Mouse (Mus musculus) ES-E14 (cell line): ENCODE measurements around the gene Rab4a. TPM values are rescaled to one million over a fixed set of nuclear protein-coding genes. Genes with fewer than 3 reads are reported as not detected.

Source experiments
- DNase-seq: peaks from one replicate; pipeline ENCODE4 v3.0.0-alpha.2; 2013; ENCODE audit warnings: low read depth, low spot score
- H3K27ac ChIP-seq: 2 replicates; pipeline ENCODE4 v1.5.1; 2012; ENCODE audit warnings: low read depth, mild to moderate bottlenecking, low read length, moderate library complexity, mixed read lengths; ENCODE audit not compliant: poor library complexity, insufficient read depth, severe bottlenecking
- H3K36me3 ChIP-seq: 2 replicates; pipeline ENCODE4 v1.6.1; 2012; ENCODE audit warnings: mild to moderate bottlenecking, low read length, moderate library complexity, mixed read lengths; ENCODE audit not compliant: control insufficient read depth, poor library complexity, insufficient read depth, severe bottlenecking
- H3K4me1 ChIP-seq, 2 experiments: fragments of 150-350 bp in 1 of 2; sonication (generic) in 1 of 2; 2 replicates each; pipeline ENCODE4 v1.6.1; 2012; ENCODE audit warnings: low read length in 2 of 2, mild to moderate bottlenecking in 1 of 2, mixed read lengths in 1 of 2; ENCODE audit not compliant: control insufficient read depth in 2 of 2, insufficient read depth in 2 of 2, poor library complexity in 1 of 2
- H3K4me3 ChIP-seq, 2 experiments: fragments of 150-350 bp in 1 of 2; sonication (generic) in 1 of 2; 2 replicates each; pipeline ENCODE4 v1.5.1; 2012; ENCODE audit warnings: low read length in 2 of 2, low read depth in 1 of 2, mild to moderate bottlenecking in 1 of 2, mixed read lengths in 1 of 2; ENCODE audit not compliant: insufficient read depth in 1 of 2, poor library complexity in 1 of 2, severe bottlenecking in 1 of 2
- H3K9ac ChIP-seq: 2 replicates; pipeline ENCODE4 v1.6.1; 2012; ENCODE audit warnings: low read depth, mild to moderate bottlenecking, low read length, mixed read lengths; ENCODE audit not compliant: poor library complexity, insufficient read depth, severe bottlenecking
- H3K9me3 ChIP-seq: fragments of 150-350 bp; sonication (generic); 2 replicates; pipeline ENCODE4 v1.6.1; 2012; ENCODE audit warnings: low read depth, mild to moderate bottlenecking, low read length; ENCODE audit not compliant: control insufficient read depth, insufficient read depth
- CHD2 ChIP-seq: IDR thresholded peaks from 2 replicates; pipeline ENCODE4 v1.6.1; 2014; ENCODE audit warnings: mild to moderate bottlenecking, low read depth, low read length, inconsistent platforms
- HCFC1 ChIP-seq: IDR thresholded peaks from 2 replicates; pipeline ENCODE4 v1.6.1; 2012; ENCODE audit warnings: low read length, inconsistent platforms, borderline replicate concordance; ENCODE audit not compliant: insufficient read depth
- MAFK ChIP-seq: IDR thresholded peaks from 2 replicates; pipeline ENCODE4 v1.6.1; 2014; ENCODE audit warnings: mild to moderate bottlenecking, low read depth, low read length, inconsistent platforms; ENCODE audit not compliant: insufficient read depth
- ZC3H11A ChIP-seq: IDR thresholded peaks from 2 replicates; pipeline ENCODE4 v1.6.1; 2012; ENCODE audit warnings: low read depth, mild to moderate bottlenecking, inconsistent platforms, low read length, borderline replicate concordance
- ZNF384 ChIP-seq: IDR thresholded peaks from 2 replicates; pipeline ENCODE4 v1.6.1; 2012; ENCODE audit warnings: low read depth, low read length, inconsistent platforms
- in situ Hi-C, 2 experiments: fragments of 600-800 bp; cut with MboI; formaldehyde crosslinking; loops; one replicate each; pipeline ENCODE4 v1.15.1; 2025; ENCODE audit warnings: low sequenced_read_pairs in 2 of 2, inconsistent platforms in 1 of 2; ENCODE audit not compliant: unreplicated experiment in 2 of 2
- total RNA-seq: library from RNA; depleted of rRNA; stranded (reverse); fragments of 300-350 nt; gene quantifications from 2 replicates; pipeline ENCODE4 v1.2.3, GENCODE M21; 2012

The Rab4a gene
- total RNA-seq, 1 experiment, result 29.6 TPM

- Histone ChIP-seq H3K27ac (no peak overlapping the region), H3K36me3 (no peaks in the 10 kb centered on the region), H3K9ac (no peak overlapping the region), H3K4me3 (no peak overlapping the region), H3K9me3 (no peaks in the 10 kb centered on the region), H3K4me1 (no peaks in the 10 kb centered on the region)
- in situ Hi-C loops, result no loop called here
- TF ChIP-seq HCFC1 (no peak), ZNF384 (no peak), ZC3H11A (no peak), CHD2 (no peak), MAFK (no peak)
- no peak for DNase-seq
These were observed 61.2 kb downstream of the Rab4a start for GRCm38 (mm10) chr8:123866971-123867370.

DNA sequence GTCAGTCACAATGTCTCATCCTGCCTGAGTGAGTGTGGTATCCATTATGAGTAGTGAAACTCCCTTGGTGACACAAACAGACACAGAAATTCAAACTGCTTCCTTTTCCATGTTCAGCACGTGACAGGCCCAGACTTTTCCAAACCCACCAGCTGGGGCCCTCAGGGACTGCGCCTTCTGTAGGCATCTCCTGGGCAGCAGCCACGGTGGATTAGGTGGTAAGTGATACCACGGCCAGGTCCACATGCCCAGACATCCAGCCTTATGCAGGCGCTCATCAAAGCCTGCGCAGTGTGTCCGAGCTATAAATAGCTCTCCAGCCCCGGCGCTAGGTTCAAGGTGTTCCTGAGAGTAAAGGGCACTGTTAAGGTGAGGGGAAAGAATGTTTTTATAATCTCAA, 66.3 kb downstream of the Rab4a start:
- Histone ChIP-seq H3K9ac (no peak overlapping the region), H3K27ac (no peak overlapping the region), H3K4me1 (no peaks in the 10 kb centered on the region), H3K9me3 (no peaks in the 10 kb centered on the region), H3K36me3 (no peaks in the 10 kb centered on the region), H3K4me3 (no peak overlapping the region)
- TF ChIP-seq ZC3H11A, result no peak
- no peak for TF ChIP-seq ZNF384
- no peak for TF ChIP-seq CHD2
- no peak for DNase-seq
- in situ Hi-C loops, result no loop called here

DNA sequence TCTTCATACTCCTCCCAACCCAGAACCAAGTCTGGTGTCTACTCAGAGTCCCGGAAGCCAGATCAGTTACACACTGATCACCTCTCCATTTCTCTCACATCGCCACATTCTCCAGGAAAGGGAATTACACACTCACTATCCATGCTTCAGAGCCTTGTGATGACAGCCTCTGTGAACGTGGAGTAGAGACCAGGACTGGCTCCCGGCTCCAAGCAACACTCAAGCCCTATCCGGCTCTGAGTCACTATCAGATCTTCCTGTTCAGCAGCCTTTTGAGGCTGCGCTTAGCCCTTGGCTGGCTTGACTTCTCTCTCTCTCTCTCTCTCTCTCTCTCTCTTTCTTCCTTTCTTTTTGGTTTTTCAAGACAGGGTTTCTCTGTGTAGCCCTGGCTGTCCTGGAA, 67.6 kb downstream of the Rab4a start:
- in situ Hi-C loops, result no loop called here
- no peak overlapping the region for H3K27ac ChIP-seq
- no peak overlapping the region for H3K9ac ChIP-seq
- H3K36me3 ChIP-seq, result no peaks in the 10 kb centered on the region
- no peak for DNase-seq
- no peak for TF ChIP-seq CHD2
- no peak for TF ChIP-seq ZC3H11A
- TF ChIP-seq MAFK, result no peak
- no peak for TF ChIP-seq HCFC1
- no peak for TF ChIP-seq ZNF384
- H3K9me3 ChIP-seq, result no peaks in the 10 kb centered on the region
- no peak overlapping the region for H3K4me3 ChIP-seq
- no peaks in the 10 kb centered on the region for H3K4me1 ChIP-seq

DNA sequence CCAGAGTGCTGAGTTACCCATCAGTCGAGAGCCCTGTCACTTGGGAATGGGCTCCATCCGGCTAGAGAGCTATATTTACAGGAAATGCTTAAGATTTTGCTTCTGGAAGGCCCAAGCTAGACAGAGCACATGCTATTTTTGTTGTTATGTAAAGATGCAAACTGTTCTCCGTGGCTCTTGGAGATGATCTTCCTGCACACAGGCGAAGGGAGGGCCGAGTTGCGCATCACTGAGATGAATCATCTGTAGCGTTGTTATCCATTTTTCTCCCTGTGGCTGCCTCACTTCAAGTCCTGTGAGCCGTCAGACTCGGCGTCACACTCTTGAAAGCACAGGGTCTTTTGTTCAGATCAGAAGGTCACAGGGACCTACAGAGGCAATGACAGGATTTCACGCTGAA, 68.5 kb downstream of the Rab4a start:
- Histone ChIP-seq H3K9me3 (no peaks in the 10 kb centered on the region), H3K36me3 (no peaks in the 10 kb centered on the region), H3K4me1 (no peaks in the 10 kb centered on the region), H3K27ac (no peak overlapping the region), H3K9ac (no peak overlapping the region), H3K4me3 (no peak overlapping the region)
- no peak for TF ChIP-seq HCFC1
- no peak for TF ChIP-seq ZC3H11A
- TF ChIP-seq ZNF384, result no peak
- TF ChIP-seq MAFK, result no peak
- TF ChIP-seq CHD2, result no peak
- no peak for DNase-seq
- in situ Hi-C loops, result no loop called here

- no peak overlapping the region for H3K4me3 ChIP-seq
- TF ChIP-seq ZC3H11A, result no peak
- TF ChIP-seq CHD2, result no peak
- no peak for TF ChIP-seq MAFK
- TF ChIP-seq HCFC1, result no peak
- no peak for TF ChIP-seq ZNF384
- no peak overlapping the region for H3K9ac ChIP-seq
- no peak for DNase-seq
- H3K9me3 ChIP-seq, result no peaks in the 10 kb centered on the region
- no peak overlapping the region for H3K27ac ChIP-seq
- H3K36me3 ChIP-seq, result no peaks in the 10 kb centered on the region
- in situ Hi-C loops, result no loop called here
- H3K4me1 ChIP-seq, result no peaks in the 10 kb centered on the region
These were observed 72.1 kb downstream of the Rab4a start for GRCm38 (mm10) chr8:123877865-123878264.
